Mouse (Mus musculus) thymus, adult 2 months (tissue): ENCODE measurements around the gene Ankrd6.

Source experiments
- CTCF ChIP-seq: fragments of 200-500 bp; IDR thresholded peaks from 2 replicates; pipeline ENCODE4 v1.5.1; 2012; ENCODE audit warnings: mild to moderate bottlenecking, control low read depth, low read length, moderate library complexity, borderline replicate concordance; ENCODE audit not compliant: control insufficient read depth, poor library complexity, insufficient read depth; ENCODE audit errors: extremely low read depth
- POLR2A ChIP-seq: fragments of 200-500 bp; IDR thresholded peaks from 2 replicates; pipeline ENCODE4 v1.6.1; 2012; ENCODE audit warnings: mild to moderate bottlenecking, low read length, control low read depth, moderate library complexity; ENCODE audit not compliant: control insufficient read depth, poor library complexity, insufficient read depth; ENCODE audit errors: extremely low read depth

DNA sequence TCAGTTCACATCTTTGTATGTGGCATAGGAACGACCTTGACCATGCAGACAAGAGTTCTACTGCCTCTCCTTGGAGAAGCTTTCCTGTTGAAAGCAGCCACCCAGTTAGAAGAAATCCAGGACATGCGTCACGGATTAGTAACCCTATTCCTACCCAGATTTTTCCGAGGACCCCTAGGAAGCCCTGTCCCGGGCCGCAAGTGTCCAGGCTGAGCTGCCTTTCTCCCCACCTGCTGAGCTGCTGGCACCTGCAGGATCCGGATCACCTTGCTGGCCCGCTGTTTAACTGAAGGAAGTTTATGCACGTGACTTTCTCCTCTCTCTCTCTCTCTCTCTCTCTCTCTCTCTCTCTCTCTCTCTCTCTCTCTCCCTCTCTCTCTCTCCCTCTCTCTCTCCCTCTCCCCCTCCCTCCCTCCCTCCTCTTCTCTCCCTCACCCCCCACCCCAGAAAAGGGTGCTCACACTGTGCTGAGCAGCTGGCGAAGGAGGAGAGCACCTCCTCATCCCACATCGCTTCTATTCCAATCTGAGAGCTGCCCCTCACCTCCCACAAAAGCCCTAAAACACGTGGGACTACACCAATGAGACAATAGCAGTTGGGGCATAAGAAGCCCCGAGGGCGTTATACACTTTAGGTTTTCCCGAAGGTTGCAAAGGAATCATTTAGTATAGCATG, 31.5 kb upstream of the Ankrd6 start:
- TF ChIP-seq POLR2A (no peak), CTCF (no peak)
